Mouse (Mus musculus) heart, adult 8-10 months (tissue): ENCODE data around the gene Sat1. TPM values are rescaled to one million over a fixed set of nuclear protein-coding genes. Genes with fewer than 3 reads are reported as not detected.
"Not testable (repeated sequence)": the region's sequence is repeated elsewhere in the genome, so short reads cannot be mapped to it uniquely, and the experiment has no call there.

Experiments used
- DNase-seq: peaks from one replicate; pipeline ENCODE4 v3.0.0; 2022; ENCODE audit warnings: low spot score
- total RNA-seq, 4 experiments: library from RNA; stranded (reverse); gene quantifications; 2 replicates each; pipeline ENCODE4 v1.2.4; 2022

Sat1 gene
- total RNA-seq: 10 to 100 TPM; 20.5 to 45.5 (median 27.4) TPM

DNA sequence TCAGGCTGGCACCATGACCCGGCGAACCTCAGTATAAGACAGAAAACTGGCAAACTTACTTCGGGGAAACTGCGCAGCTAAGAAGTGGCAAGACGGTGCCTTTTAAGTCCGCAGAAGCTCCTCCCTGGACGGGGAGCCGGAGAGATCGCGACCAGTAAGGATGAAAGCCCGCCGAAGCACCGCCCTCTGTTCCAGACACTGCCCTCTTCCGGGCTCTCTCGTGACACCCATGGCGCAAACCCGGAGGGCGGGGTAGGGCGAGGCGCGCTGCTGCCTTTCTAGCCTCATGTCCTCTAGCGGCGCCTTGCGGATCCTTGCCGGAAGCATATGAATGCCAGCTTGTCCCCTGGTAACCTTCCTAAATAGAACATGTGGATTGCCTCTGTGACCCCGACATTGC lies at the start of gene Sat1:
TSS of gene Sat1 (minus strand) at position 179 of the 400 bp plus-strand sequence.
- DNase-seq: peak; percentile 92

- no peak for DNase-seq
Measured at GRCm38 (mm10) chrX:155262915-155263252, 46.6 kb upstream of the Sat1 start.

GRCm38 (mm10) chrX:155262235-155262914 lies 46.1 kb upstream of the Sat1 start, which contains the start of gene Acot9:
Gene Acot9, plus strand, starts transcription at chrX:155262443.
- peak; percentile 88 for DNase-seq

GRCm38 (mm10) chrX:155256856-155257255 lies 40.6 kb upstream of the Sat1 start:
- DNase-seq: no peak

DNA sequence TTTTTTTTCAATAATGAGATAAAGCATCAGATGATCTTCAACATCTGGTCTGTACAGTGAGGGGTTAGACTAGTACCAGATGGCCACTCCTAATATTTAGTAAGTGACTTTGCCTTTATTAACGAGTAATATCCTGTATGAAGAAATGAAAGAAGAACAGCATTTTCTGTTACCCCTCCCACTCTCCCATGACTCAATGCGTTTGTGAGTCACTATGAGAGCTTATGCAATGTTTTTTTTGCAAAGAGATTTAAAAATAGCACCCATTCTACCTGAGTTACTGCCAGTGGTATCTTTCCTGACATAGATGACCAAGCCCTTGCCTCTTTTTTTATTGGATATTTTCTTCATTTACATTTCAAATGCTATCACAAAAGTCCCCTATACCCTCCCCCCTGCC lies 2.0 kb upstream of the Sat1 start:
- DNase-seq: no peak

DNA sequence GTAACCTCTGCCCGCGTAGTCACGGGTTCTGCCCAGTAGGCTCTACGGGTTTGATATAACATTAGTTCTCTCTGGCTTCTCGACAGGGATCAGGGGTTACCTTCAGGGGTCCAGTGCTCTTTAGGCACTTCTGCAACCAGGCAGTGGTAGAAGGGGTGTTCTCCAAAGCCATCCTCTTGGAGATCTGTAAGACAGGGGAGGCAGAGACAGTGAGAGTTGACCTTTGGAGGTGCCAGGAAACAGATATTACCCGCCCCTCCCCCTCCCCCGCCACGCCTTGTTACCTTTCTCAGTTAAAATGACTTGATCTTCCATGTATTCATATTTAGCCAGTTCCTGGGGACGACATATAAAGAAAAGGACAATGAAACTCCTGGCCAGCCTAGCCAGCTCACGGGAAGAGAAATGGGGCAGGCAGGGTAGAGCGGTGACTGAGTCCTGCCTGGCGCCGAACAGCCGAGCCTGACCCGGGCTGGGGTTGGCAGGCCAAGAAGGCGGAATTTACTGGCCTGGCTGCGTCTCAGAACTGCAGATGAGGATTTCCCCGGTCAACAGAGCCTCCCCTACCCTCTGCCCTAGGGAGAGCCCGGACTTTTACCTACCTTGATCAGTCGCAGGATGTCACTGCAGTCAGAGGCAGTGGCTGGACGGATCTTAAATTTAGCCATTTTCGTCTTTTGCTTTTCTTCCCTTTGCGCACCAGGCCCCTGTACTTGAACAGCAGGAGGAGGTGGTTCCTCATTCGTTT lies 574 bp downstream of the Sat1 start:
- DNase-seq: no peak

DNA sequence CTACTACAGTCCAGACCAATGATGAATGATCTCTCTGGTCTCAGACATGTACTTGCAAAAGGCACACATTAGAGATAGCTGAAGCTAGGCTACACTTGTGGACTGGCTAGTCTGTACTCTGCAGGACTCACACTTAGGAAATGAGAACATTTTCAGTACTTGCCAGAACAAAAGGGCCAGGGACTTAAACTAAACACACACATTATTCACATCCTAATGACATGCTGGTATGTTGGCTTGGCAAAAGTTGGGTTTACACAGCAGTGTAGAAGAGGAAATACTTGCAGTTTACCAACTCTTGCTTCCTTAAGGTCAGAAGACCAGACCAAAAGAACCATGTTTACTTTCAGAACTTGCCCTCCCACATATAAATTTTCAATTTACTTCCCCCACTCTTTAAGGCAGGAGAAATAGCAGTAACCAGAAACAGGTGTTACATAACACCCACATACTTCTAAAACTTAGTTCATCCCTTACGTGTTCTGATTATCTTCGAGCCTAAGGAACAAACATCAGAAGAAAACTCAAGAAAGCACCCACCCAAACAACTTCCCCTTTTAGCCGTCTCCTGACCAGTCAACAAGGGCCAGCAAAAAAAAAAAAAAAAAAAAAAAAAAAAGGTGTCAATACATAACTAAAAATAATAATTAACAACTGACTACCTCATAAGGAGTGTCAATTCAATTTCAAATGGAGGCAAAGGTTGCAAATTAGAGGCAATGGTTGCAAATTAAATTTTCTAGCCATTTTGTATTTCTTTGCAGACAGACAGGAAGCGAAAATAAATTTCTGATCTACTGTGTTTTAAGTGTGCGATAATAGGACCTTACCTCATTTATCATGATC lies 1.7 kb downstream of the Sat1 start:
- DNase-seq: no peak

- peak; percentile 63 for DNase-seq
Measured at GRCm38 (mm10) chrX:155208671-155209070, 7.6 kb downstream of the Sat1 start.

DNA sequence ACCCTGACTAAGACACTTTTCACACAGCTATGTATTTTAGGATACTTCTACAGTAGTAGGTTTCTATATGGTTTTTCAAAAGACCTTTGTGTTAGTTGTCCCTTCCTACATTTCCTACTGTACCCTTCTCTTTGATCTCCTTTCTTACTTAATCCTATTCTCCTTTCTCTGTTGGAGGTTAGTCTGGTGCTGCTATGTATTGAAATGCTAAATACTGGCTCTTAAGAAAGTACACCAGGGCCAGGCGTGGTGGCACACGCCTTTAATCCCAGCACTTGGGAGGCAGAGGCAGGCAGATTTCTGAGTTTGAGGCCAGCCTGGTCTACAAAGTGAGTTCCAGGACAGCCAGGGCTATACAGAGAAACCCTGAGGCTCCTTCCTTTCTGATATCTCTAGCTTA lies 10.8 kb downstream of the Sat1 start:
- DNase-seq: not testable (repeated sequence)

DNA sequence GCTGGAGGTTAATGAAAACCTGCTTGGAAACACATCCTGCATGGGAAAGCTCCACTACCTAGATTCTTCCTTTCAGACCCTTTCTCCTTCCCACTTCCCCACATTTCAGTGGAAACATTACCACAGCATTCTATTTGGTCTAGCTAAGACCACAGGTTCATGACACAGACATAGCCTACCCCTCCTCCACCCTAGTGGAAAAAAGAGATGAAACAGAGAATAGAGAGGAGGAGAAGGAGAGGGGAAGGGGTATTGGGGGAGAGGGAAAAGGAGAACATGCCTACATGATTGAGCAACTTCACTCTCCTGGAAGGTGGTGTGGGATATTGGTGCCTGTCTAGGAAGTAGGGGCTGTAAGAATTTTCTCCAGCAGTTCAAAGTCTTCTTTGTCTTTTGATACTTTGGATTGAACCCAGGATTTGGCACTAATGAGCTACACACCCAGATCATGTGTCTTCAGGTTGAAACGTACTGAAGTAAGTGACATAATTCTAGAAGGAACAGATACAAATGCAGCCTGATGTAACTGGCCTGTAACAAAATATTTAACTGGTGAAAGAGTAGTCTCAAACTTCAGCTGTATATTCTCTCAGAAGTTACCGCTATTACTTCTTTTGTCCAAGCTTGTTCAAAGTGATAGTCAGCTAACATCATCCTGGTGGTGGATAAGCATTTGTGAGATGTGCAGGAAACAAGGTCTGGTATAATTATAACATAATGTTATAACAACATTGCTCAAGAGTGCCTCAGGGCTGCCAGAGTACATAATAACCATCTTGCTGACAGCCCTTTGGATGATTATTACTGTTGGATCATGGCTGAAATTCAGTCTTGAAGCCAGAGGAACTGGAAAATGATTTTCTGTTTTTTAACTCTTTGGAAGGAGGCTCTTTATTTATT lies 13.6 kb downstream of the Sat1 start:
- no peak for DNase-seq

DNA sequence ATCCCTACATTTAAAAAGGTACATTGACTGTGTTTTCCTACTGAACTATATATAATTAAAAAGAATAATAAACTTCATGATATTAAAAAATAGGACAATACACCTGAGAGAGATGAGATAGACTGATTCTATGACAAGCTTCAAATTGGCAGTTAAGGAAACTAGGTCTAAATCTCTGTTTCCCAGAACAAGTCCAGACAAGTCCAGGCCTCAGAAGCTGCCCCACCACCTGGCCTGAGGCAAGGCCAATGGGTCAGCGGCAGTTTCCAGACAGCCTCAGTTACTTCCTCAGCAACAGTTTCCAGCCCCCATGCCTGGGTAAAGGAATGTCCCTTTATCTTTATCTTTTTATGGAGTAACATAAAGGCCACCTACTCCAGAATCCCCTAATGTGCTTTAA lies 14.4 kb downstream of the Sat1 start:
- DNase-seq: no peak

GRCm38 (mm10) chrX:155194979-155195378 lies 21.3 kb downstream of the Sat1 start:
- no peak for DNase-seq

GRCm38 (mm10) chrX:155193732-155194443 lies 22.4 kb downstream of the Sat1 start:
- DNase-seq: no peak

- no peak for DNase-seq
Measured at GRCm38 (mm10) chrX:155191941-155192340, 24.3 kb downstream of the Sat1 start.

DNA sequence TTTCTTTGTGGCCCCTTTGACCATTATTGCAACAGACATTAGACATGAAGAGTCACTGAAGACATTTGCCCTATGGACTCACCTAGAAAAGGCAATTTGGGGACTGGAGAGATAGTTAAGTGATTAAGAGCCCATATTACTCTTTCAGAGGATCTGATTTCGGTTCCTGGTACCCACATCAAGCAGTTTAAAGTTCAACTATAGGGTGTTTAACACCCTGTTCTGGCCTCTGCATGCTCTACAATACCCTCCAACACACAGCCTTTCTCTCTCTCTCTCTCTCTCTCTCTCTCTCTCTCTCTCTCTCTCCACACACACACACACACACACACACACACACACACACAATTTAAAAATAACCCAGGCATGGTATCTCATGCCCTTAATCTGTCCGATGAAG lies 38.6 kb downstream of the Sat1 start:
- DNase-seq: no peak

DNA sequence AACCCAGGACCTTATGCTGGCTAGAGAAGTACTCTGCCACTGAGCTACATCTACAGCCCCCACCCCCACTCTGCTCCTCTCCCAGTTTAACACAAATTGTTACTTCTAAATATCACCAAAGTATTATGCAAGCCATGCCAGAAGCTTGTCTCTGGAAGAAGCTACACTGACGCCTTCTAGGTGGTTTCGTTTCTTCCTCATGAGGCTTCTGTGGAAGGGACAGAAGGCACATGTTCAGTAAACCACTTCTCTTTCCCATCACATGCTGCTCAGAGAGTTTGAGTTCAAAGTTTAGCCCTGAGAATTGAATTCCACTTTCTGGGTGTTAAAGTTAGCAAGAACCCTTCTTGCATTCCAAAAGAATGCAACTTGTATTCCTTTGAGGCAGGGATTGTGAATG lies 39.0 kb downstream of the Sat1 start:
- DNase-seq: peak; percentile 1

DNA sequence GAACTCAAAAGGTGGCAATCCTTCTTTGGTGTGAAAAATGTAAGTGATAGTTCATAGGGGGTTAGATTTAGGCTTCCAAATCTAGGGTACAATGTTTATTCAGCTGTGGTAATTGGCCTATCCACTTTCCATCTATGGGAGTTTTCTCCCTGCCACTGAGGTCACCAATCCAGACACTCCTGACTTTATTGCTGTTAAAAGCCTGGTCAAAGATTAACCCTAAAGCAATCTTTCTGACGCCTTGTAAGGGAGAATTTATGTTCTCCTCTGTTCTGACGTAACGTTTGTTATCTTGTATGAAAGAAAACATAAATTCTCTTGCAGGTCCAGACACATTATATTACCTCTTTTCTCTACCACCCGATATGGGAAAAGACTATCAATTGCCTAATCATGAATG lies 40.7 kb downstream of the Sat1 start:
- no peak for DNase-seq

DNA sequence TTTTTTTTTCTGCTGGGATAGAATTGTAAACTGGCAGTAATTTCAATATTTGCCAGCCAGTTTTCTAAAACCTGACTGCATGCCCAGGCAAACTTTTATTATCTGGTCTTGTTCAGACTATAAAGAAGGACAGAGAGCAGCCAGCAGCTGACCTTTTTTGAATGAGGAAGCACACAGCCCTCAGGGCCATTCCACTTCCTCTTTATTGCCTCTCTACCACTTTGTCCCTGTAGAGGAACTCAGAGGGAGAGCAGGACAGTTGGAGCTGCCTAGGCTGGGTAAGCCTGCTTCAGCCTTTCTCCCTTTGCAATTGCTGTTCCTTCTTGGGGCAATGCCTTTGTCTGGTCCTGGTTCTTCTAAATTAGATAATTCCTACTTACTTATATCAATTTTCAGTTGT lies 43.9 kb downstream of the Sat1 start:
- DNase-seq: peak; percentile 4

DNA sequence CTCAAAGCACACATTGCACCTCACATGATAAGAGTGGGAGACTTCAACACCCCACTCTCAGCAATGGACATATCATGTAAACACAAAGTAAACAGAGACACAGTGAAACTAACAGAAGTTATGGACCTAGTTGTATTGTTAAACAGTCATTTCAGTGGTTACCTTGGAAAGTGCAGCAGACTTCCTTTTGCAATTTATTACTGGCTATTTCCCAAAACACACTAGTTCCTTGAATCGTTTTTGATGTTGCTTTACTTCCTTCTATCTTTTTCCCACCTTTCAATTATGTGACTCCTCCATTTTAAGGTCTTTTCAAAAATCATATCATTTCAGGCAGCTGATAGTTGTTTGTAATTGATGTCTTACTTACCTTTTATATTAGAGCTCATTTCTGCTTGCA lies 44.5 kb downstream of the Sat1 start:
- no peak for DNase-seq

- no peak for DNase-seq
Measured at GRCm38 (mm10) chrX:155169886-155170285, 46.4 kb downstream of the Sat1 start.

- no peak for DNase-seq
Measured at GRCm38 (mm10) chrX:155167667-155168066, 48.6 kb downstream of the Sat1 start.
